Mouse (Mus musculus): Measurements from ENCODE around the gene Lrrc4b. TPM values are rescaled to one million over a fixed set of nuclear protein-coding genes. Genes with fewer than 3 reads are reported as not detected.

The Lrrc4b gene
- polyA plus RNA-seq, 1 experiment: not detected

GRCm38 (mm10) chr7:44445528-44445923 lies 16.7 kb downstream of the Lrrc4b start:
- no peak for TF ChIP-seq GATA1 (IDR thresholded peaks at IDR 0.05; ENCODE audit: low read length)

- TF ChIP-seq GATA1 (IDR thresholded peaks at IDR 0.05; ENCODE audit: low read length): no peak
These were observed 17.4 kb downstream of the Lrrc4b start for GRCm38 (mm10) chr7:44446070-44446855.

GRCm38 (mm10) chr7:44453256-44453655 lies 24.4 kb downstream of the Lrrc4b start:
- TF ChIP-seq GATA1 (IDR thresholded peaks at IDR 0.05; ENCODE audit: low read length): no peak

- no peak for TF ChIP-seq GATA1 (IDR thresholded peaks at IDR 0.05; ENCODE audit: low read length)
These were observed 27.5 kb downstream of the Lrrc4b start for GRCm38 (mm10) chr7:44456302-44456701.

- TF ChIP-seq GATA1 (IDR thresholded peaks at IDR 0.05; ENCODE audit: low read length): no peak
These were observed 31.2 kb downstream of the Lrrc4b start for GRCm38 (mm10) chr7:44460067-44460466.

GRCm38 (mm10) chr7:44460767-44461502 lies 32.1 kb downstream of the Lrrc4b start:
- no peak for TF ChIP-seq GATA1 (IDR thresholded peaks at IDR 0.05; ENCODE audit: low read length)

- no peak for TF ChIP-seq GATA1 (IDR thresholded peaks at IDR 0.05; ENCODE audit: low read length)
These were observed 32.8 kb downstream of the Lrrc4b start for GRCm38 (mm10) chr7:44461503-44462217.

- TF ChIP-seq GATA1 (IDR thresholded peaks at IDR 0.05; ENCODE audit: low read length): no peak
These were observed 33.6 kb downstream of the Lrrc4b start for GRCm38 (mm10) chr7:44462218-44463055.

GRCm38 (mm10) chr7:44463056-44463425 lies 34.2 kb downstream of the Lrrc4b start:
- no peak for TF ChIP-seq GATA1 (IDR thresholded peaks at IDR 0.05; ENCODE audit: low read length)

- TF ChIP-seq GATA1 (IDR thresholded peaks at IDR 0.05; ENCODE audit: low read length): no peak
These were observed 34.9 kb downstream of the Lrrc4b start for GRCm38 (mm10) chr7:44463556-44464225.

- no peak for TF ChIP-seq GATA1 (IDR thresholded peaks at IDR 0.05; ENCODE audit: low read length)
These were observed 35.7 kb downstream of the Lrrc4b start for GRCm38 (mm10) chr7:44464511-44464910.

- no peak for TF ChIP-seq GATA1 (IDR thresholded peaks at IDR 0.05; ENCODE audit: low read length)
These were observed 36.3 kb downstream of the Lrrc4b start, which contains the start of gene Aspdh for GRCm38 (mm10) chr7:44465111-44465510. Gene Aspdh (plus strand): TSS chr7:44465391.

GRCm38 (mm10) chr7:44466006-44466887 lies 37.4 kb downstream of the Lrrc4b start:
- no peak for TF ChIP-seq GATA1 (IDR thresholded peaks at IDR 0.05; ENCODE audit: low read length)

GRCm38 (mm10) chr7:44466888-44467311 lies 38.1 kb downstream of the Lrrc4b start:
- TF ChIP-seq GATA1 (IDR thresholded peaks at IDR 0.05; ENCODE audit: low read length): no peak
